Mouse (Mus musculus) C2C12 (cell line): ENCODE data around the gene Opn3.

Experiments
- CTCF ChIP-seq: IDR thresholded peaks from one replicate; pipeline ENCODE4 v1.5.1; 2011; ENCODE audit not compliant: control insufficient read depth, insufficient read depth, insufficient read length
- MAX ChIP-seq: IDR thresholded peaks from one replicate; pipeline ENCODE4 v1.6.1; 2011; ENCODE audit warnings: mild to moderate bottlenecking, control low read depth

DNA sequence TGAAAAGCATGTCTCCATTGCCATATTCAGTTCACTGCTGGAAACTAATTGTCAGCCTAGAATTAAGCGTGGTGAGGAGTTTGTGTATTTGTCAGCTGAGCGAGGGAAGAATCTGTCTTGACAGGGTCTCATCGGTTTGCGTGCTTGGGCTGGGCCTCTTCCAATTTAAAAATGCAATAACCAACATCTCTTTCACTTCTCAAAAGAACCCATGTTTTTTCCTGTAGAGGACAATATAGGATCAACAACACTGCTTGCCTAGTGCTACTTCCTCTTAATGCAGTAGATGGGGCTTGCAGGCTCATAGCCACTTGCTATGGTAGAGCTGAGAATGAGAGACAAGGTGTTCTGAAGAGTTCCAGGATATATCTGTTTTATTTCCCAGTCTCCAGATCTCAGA lies 32.7 kb downstream of the Opn3 start:
- TF ChIP-seq CTCF = no peak
- TF ChIP-seq MAX = no peak
